Mouse (Mus musculus) megakaryocyte progenitor cell, adult 5-6 weeks (primary cell): ENCODE results near the gene Eno1. TPM values are rescaled to one million over a fixed set of nuclear protein-coding genes. Genes with fewer than 3 reads are reported as not detected.
"Not testable (repeated sequence)": the region's sequence is repeated elsewhere in the genome, so short reads cannot be mapped to it uniquely, and the experiment has no call there.

Experiments used
- ATAC-seq: replicated peaks from 2 replicates; pipeline ENCODE4 v1.8.0; 2016; ENCODE audit warnings: mild to moderate bottlenecking, moderate TSS enrichment, inconsistent platforms; ENCODE audit not compliant: poor library complexity
- total RNA-seq, 2 experiments: library from RNA; stranded (forward) in 1 of 2; stranded (reverse) in 1 of 2; fragments of 157-497, 149-512 nt in 1 of 2; fragments of 200-1000 nt in 1 of 2; gene quantifications; 2 replicates each; pipeline versions ENCODE4 v1.2.3 to v1.2.4; 2015 to 2017

Eno1 gene
- total RNA-seq, 2 experiments from 2014 or later = 338 to 368 TPM

DNA sequence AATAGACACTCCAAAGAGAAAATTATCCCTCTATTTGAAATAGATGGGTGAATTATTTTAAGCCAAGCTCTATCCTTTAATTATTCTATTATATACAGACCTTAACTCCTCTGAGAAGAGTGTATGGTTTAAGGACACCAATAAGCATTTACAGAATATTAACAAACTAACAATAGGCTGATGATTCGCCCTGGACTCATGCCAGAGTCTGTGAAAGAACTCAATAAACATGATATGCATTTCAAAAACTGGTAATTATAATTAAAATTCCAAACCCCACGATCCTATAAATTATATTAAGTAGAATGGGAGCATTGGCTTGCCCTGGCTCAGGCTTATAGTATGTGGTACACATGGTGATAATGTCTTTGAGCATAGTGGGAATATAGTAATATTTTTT lies 43.5 kb downstream of the Eno1 start:
- no peak for ATAC-seq

DNA sequence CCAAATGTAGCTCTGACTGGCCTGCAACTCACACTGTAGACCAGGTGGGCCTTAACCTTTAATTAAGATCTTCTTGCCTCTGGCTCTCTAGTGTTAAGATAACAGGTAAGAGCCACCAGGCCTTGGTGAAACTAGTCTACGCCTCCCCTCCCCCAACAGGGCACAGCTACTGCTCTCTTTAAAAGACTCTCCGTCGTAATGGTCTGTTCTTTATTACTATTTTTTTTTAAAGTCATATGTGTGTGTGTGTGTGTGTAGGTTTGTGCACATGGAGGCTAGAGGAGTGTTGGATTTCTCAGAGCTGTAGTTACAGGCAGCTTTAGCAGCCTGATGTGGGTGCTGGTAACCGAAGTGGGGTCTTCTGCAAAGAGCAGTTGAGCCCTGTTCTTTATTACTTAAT lies 43.9 kb downstream of the Eno1 start:
- no peak for ATAC-seq

- ATAC-seq = peak; percentile 99
These were observed 44.7 kb downstream of the Eno1 start, which contains the start of gene Rere for GRCm38 (mm10) chr4:150281018-150281761. TSS of gene Rere (plus strand) at chr4:150281646.

DNA sequence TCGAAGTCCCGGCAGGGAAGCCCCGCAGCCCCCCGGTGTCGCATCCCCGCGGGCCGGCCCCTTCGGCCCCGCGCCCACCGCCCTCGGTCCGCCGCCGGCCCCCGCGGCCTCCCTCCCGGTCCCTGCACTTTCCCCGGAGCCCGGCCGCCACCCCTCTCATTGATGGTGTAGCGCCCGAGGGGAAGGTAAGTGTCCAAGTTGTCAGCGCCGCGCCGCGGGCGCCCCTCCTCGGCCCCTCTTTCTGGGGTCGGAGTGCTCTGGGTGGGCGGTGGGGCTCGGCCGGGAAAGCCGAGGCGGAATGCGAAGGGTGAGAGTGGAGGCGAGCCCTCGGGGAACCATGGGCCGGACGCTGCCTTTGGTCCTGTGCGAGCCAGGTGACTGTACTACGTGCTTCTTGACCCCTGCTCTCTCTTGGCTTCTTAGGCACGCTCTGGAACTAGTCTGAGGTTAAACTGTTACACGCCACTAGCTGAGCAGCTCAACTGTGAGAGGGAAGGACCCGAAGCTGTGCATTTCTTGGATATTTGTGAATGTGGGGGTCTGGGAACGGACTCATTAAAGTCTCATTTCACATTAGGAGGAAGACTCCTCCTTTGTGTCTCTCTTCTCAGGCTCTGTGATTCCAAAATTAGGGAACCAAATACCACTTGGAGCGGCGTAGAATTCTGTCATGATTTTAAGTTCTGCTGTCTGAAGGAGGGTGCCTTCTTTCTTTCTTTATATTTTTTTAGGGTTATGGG lies 45.5 kb downstream of the Eno1 start:
- peak; percentile 34 for ATAC-seq

DNA sequence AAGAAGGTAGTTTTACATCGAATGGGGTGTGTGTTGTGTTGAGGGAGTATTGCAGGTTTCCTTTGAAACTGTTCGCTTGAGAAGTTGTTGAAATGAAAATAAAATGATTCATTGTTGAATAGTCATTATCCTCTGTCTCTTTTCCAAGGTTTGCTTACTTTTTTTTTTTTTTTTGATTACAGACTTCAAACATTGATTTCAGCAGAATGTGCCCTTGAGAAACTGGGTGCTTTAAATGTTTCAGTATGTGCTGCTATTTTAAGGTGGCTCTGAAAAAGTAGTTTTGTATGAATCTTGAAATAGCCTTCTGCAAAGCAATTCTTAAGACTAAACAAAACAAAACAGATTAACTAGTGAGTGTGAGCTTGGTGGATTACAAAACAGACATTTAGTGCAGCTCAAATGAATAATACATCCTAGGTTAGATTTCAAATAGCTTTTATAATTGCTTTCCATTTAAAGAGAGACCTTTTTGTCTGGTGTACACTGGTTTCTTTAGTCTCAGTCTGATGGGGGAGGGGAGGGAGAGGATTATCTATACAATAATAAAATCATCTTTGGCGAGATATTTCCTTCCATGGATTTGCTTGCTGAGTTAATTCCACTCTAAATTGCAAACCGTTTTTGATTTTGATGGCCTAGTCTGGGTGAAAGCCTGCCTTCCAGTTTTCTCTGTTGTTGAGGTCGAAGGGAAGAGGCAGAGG lies 46.3 kb downstream of the Eno1 start:
- no peak for ATAC-seq

- no peak for ATAC-seq
These were observed 46.8 kb downstream of the Eno1 start for GRCm38 (mm10) chr4:150283335-150283638.

DNA sequence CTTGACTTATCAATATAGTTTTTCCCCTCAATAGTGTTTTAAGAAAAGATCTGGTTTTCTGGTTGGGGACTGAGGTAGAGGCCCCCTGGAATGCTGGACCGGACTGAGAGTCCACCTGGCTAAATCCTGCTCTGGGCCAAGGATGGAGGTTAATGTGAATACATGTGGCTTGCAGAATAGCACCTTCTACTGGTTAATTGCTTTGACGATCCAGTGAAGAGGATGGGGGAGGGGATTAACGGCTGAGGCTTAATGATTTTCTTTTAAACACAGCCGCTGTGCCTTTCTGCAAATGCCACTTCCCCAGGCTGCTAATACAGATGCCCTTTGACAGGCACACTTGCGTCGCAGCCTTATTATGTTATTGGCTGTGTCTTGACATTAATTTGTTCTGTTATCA lies 47.5 kb downstream of the Eno1 start:
- ATAC-seq = 0 out of 2 replicates have a peak, but pooled peaks have one; percentile 18

DNA sequence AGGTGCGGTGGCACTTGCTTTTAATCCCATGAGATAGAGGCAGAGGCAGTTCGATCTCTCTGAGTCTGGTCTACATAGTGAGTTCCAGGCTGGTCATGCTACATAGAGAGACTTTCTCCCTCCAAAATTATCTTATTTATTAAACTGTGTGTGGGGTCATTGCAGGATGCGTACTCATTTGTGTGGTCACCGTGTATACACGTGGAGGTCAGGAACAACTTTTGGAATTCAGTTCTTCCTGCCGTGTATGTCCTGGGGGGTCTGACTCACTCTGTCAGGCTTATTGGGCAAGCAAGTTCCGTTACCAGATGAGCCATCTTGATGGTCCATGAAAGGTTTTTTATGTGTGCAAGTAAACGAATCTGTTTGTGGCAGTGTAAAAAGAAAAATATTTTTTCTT lies 50.5 kb downstream of the Eno1 start:
- ATAC-seq = no peak

DNA sequence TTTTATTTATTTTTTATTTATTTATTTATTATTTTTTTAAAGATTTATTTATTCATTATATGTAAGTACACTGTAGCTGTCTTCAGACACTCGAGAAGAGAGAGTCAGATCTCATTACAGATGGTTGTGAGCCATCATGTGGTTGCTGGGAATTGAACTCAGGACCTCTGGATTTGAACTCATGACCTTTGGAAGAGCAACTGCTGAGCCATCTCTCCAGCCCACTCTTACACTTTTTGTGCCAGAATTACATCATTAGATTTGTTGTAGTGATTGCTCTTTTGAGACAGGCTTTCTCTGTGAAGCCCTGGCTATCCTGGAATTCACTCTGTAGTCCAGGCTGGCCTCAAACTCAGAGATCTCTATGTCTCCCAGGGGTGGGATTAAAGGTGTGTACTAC lies 50.9 kb downstream of the Eno1 start:
- ATAC-seq = not testable (repeated sequence)

DNA sequence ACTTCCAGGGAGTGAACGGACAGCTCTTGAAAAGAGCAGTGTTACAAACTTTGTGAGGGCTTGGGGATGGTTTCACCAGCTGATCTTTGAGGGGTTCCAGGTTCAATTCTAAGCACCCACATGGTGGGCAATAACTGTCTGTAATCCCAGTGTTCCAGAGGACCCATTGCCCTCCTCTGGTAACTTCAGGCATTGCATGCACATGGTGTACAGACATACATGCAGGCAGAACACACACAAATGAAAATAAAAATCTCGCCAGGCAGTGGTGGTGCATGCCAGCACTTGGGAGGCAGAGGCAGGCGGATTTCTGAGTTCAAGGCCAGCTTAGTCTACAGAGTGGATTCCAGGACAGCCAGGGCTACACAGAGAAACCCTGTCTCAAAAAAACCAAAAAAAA lies 55.4 kb downstream of the Eno1 start:
- ATAC-seq = 0 out of 2 replicates have a peak, but pooled peaks have one; percentile 34

DNA sequence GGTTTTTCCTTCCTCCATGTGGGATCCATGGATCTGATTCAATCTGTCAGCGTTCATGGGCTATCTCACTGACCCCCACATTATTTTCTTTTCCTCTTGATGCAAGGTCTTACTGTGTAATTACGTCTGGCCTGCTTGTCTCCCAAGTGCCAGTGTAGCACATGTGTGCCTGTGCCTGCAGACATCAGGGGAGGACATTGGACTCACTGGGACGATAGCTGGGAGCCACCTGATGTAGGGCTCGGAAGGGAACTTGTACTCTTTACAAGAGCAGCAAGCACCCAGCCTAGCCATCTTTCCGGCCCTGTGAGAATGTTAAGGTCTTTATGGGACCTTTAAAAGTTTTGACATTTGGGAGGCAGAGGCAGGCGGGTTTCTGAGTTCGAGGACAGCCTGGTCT lies 58.3 kb downstream of the Eno1 start:
- no peak for ATAC-seq

DNA sequence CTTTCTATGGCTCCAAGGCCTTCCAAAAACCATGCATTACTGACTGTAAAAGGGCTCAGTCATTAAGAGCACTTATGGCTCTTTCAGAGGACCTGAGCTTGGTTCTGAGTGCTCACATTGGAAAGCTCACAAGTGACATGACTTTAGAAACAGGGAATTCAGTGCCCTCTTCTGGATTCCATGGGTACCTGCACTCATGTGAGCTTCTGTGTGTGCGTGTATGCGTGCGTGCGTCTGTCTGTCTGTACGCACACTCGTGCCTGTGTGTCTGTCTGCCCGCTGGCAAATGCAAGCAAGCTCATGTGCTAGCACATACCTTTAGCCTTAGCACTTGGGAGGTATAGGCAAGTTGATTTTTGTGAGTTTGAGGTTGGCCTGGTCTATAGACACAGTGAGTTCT lies 59.4 kb downstream of the Eno1 start:
- peak; percentile 77 for ATAC-seq

Other genes starting within 250 kb of the Eno1 start
- 14.6 and 15.5 TPM in 2 replicates for gene H6pd, start 227.7 kb upstream of the Eno1 start, total RNA-seq (2015)
- gene H6pd, start 227.7 kb upstream of the Eno1 start, total RNA-seq (2017) = 24.9 and 27.9 TPM in 2 replicates
- 0.89 and 1.6 TPM in 2 replicates for gene Gpr157, start 149.4 kb upstream of the Eno1 start, total RNA-seq (2015)
- gene Gpr157, start 149.4 kb upstream of the Eno1 start, total RNA-seq (2017) = 1.7 and 1.9 TPM in 2 replicates
- not detected in 2 replicates for gene Slc2a5, start 117.4 kb upstream of the Eno1 start, total RNA-seq (2015)
- not detected in 2 replicates for gene Slc2a5, start 117.4 kb upstream of the Eno1 start, total RNA-seq (2017)
- gene Slc2a7, start 87.7 kb upstream of the Eno1 start, total RNA-seq (2015) = 0.25 TPM in 1 of 2 replicates, not detected in the other
- not detected in 2 replicates for gene Slc2a7, start 87.7 kb upstream of the Eno1 start, total RNA-seq (2017)
- gene Car6, start 35.4 kb upstream of the Eno1 start, total RNA-seq (2015) = 1.2 TPM in 1 of 2 replicates, not detected in the other
- 0.79 TPM in 1 of 2 replicates, not detected in the other for gene Car6, start 35.4 kb upstream of the Eno1 start, total RNA-seq (2017)
- gene Rere, start 44.9 kb downstream of the Eno1 start, total RNA-seq (2015) = 49.5 TPM in 2 replicates
- 13.8 and 23.8 TPM in 2 replicates for gene Rere, start 44.9 kb downstream of the Eno1 start, total RNA-seq (2017)